Mouse (Mus musculus) G1E (cell line): Measurements from ENCODE around the gene Gm10282.

Source experiments
- CTCF ChIP-seq: IDR thresholded peaks from 2 replicates; pipeline ENCODE4 v1.5.1; 2012; ENCODE audit warnings: low read depth, low read length, inconsistent platforms, mixed read lengths
- GATA1 ChIP-seq: IDR thresholded peaks from 2 replicates; pipeline ENCODE4 v1.6.1; 2012; ENCODE audit warnings: borderline replicate concordance, low read length, inconsistent platforms, mixed read lengths
- GATA2 ChIP-seq: IDR thresholded peaks from 2 replicates; pipeline ENCODE4 v1.6.1; 2012; ENCODE audit warnings: low read depth, low read length, inconsistent platforms, borderline replicate concordance
- TAL1 ChIP-seq: conservative IDR thresholded peaks from 2 replicates; pipeline ENCODE4 v1.6.1; 2012; ENCODE audit warnings: low read depth, low read length, inconsistent platforms, mixed read lengths

DNA sequence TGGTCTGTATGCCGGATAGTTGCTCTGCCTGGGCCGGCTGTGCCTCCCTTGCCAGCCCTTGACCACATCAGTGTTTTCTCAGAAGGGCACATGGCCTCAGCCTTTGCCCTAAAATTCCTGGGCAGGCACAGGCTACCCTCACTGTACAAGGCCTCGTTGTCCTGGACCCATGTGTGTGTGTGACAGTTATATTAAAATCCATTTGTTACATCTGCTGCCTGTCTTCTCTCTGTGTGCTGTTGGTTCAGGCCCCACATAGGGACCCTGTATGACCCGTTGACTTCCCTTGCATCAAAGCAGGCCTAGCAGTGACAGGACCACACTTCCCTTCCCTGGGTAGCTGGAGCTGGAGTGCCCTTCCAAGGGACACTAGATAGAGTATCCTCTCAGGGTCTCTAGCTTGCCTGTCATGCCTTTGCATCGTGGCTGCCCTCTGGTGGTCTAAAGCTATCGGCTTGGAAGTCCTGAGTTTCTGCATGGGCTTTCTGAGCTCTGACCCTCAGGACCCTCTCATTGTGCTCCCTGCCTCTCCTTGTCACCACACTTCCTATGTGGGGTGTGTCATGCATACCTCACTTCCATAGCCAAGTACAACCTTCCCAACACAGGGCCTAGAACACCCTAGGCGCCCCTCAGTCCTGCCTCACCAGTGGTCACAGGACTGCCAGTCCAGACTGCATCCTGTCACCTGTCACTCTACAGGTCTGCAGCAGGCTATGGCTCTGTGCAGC is 47.7 kb downstream of the Gm10282 start:
- TF ChIP-seq CTCF (peak; percentile 25; the same call in 1 of the 2 replicates), GATA1 (no peak), TAL1 (no peak), GATA2 (no peak)
